Mouse (Mus musculus) hindbrain, embryonic 15.5 days (tissue): ENCODE results near the gene Bnipl. TPM values are rescaled to one million over a fixed set of nuclear protein-coding genes. Genes with fewer than 3 reads are reported as not detected.

Experiments used
- ATAC-seq: fragments of 200-750 bp; cut with Nextera tagmentation; 2 replicates; pipeline ENCODE4 v1.8.0; 2017; ENCODE audit warnings: low read depth, moderate number of reproducible peaks, moderate TSS enrichment; ENCODE audit not compliant: low FRiP score
- H3K27ac ChIP-seq: fragments of 300-500 bp; sonication (generic); replicated peaks from 2 replicates; pipeline ENCODE4 v1.5.1; 2015; ENCODE audit warnings: mild to moderate bottlenecking, inconsistent platforms
- H3K27me3 ChIP-seq: fragments of 300-500 bp; sonication (generic); 2 replicates; pipeline ENCODE4 v1.6.1; 2015; ENCODE audit warnings: control low read depth, inconsistent platforms
- H3K36me3 ChIP-seq: fragments of 300-500 bp; sonication (generic); 2 replicates; pipeline ENCODE4 v1.6.1; 2015; ENCODE audit warnings: control low read depth, inconsistent platforms
- H3K4me1 ChIP-seq: fragments of 300-500 bp; sonication (generic); replicated peaks from 2 replicates; pipeline ENCODE4 v1.6.1; 2015; ENCODE audit warnings: control low read depth, inconsistent platforms
- H3K4me2 ChIP-seq: fragments of 300-500 bp; sonication (generic); 2 replicates; pipeline ENCODE4 v1.6.1; 2015; ENCODE audit warnings: moderate library complexity, mild to moderate bottlenecking, inconsistent platforms
- H3K4me3 ChIP-seq: fragments of 300-500 bp; sonication (generic); 2 replicates; pipeline ENCODE4 v1.5.1; 2015; ENCODE audit warnings: mild to moderate bottlenecking, inconsistent platforms
- H3K9ac ChIP-seq: fragments of 300-500 bp; sonication (generic); 2 replicates; pipeline ENCODE4 v1.6.1; 2015; ENCODE audit warnings: inconsistent platforms
- H3K9me3 ChIP-seq: fragments of 300-500 bp; sonication (generic); 2 replicates; pipeline ENCODE4 v1.6.1; 2016; ENCODE audit warnings: control low read depth, inconsistent platforms
- WGBS: fragments of 180-500 bp; shearing (Covaris S2); methylation state at CpG from one replicate; pipeline ENCODE4 v1.1.7; 2015; 5-methylcytosine and 5-hydroxymethylcytosine counted together
- polyA plus RNA-seq: library from polyadenylated mRNA; unstranded; fragments of >200 nt; fragmentation: Nextera tagmentation; extraction: Ambion mirVana; gene quantifications from 2 replicates; pipeline ENCODE4 v1.2.1, GENCODE M21; 2015

The Bnipl gene
- polyA plus RNA-seq, 1 experiment from 2014 or later: 0.29 TPM

GRCm38 (mm10) chr3:95250361-95250760 lies 632 bp downstream of the Bnipl start:
- no peak overlapping the region for H3K4me2 ChIP-seq
- H3K4me3 ChIP-seq: no peak overlapping the region
- H3K36me3 ChIP-seq: peaks cover 19% of the 10 kb centered on the region
- H3K4me1 ChIP-seq: no peaks in the 10 kb centered on the region
- ATAC-seq: no peak
- H3K9ac ChIP-seq: no peak overlapping the region
- WGBS: 77% methylated on average over 5 of the region's 5 CpGs
- H3K27me3 ChIP-seq: no peaks in the 10 kb centered on the region
- H3K27ac ChIP-seq: no peak overlapping the region
- H3K9me3 ChIP-seq: no peaks in the 10 kb centered on the region

- 71% methylated on average over 1 of the region's 1 CpGs for WGBS
- Histone ChIP-seq H3K4me2 (no peak overlapping the region), H3K4me1 (no peaks in the 10 kb centered on the region), H3K4me3 (no peak overlapping the region), H3K27me3 (no peaks in the 10 kb centered on the region), H3K9me3 (no peaks in the 10 kb centered on the region), H3K27ac (no peak overlapping the region), H3K9ac (no peak overlapping the region), H3K36me3 (no peaks in the 10 kb centered on the region)
- no peak for ATAC-seq
Measured at GRCm38 (mm10) chr3:95247660-95248336, 3.2 kb downstream of the Bnipl start.

- no peak overlapping the region for H3K9ac ChIP-seq
- no peaks in the 10 kb centered on the region; the same call in 1 of the 2 replicates for H3K36me3 ChIP-seq
- H3K4me2 ChIP-seq: no peak overlapping the region
- 75% methylated on average over 5 of the region's 5 CpGs for WGBS
- ATAC-seq: peak; percentile 48; the same call in 1 of the 2 replicates
- H3K4me1 ChIP-seq: no peaks in the 10 kb centered on the region
- no peak overlapping the region for H3K4me3 ChIP-seq
- no peaks in the 10 kb centered on the region for H3K27me3 ChIP-seq
- no peak overlapping the region for H3K27ac ChIP-seq
- H3K9me3 ChIP-seq: no peaks in the 10 kb centered on the region
Measured at GRCm38 (mm10) chr3:95246465-95247231, 4.3 kb downstream of the Bnipl start.

- Histone ChIP-seq H3K4me2 (no peak overlapping the region), H3K36me3 (no peaks in the 10 kb centered on the region; the same call in 1 of the 2 replicates), H3K9ac (no peak overlapping the region), H3K9me3 (no peaks in the 10 kb centered on the region), H3K27ac (no peak overlapping the region), H3K4me3 (no peak overlapping the region), H3K4me1 (no peaks in the 10 kb centered on the region), H3K27me3 (no peaks in the 10 kb centered on the region)
- WGBS: 81% methylated on average over 2 of the region's 2 CpGs
- ATAC-seq: no peak
Measured at GRCm38 (mm10) chr3:95243086-95243485, 7.9 kb downstream of the Bnipl start.

- no peaks in the 10 kb centered on the region for H3K27me3 ChIP-seq
- H3K36me3 ChIP-seq: peaks cover 13% of the 10 kb centered on the region
Measured at GRCm38 (mm10) chr3:95241498-95241897, 9.5 kb downstream of the Bnipl start, which contains the start of gene Gm128. Gm128 (minus strand) TSS chr3:95241598.

GRCm38 (mm10) chr3:95240900-95241299 lies 10.1 kb downstream of the Bnipl start:
- no peaks in the 10 kb centered on the region for H3K27me3 ChIP-seq
- H3K4me3 ChIP-seq: no peak overlapping the region
- WGBS: 32% methylated on average over 17 of the region's 17 CpGs
- no peak for ATAC-seq
- H3K9ac ChIP-seq: no peak overlapping the region
- H3K4me2 ChIP-seq: no peak overlapping the region
- H3K9me3 ChIP-seq: no peaks in the 10 kb centered on the region
- H3K36me3 ChIP-seq: peaks cover 19% of the 10 kb centered on the region
- H3K27ac ChIP-seq: no peak overlapping the region
- H3K4me1 ChIP-seq: no peaks in the 10 kb centered on the region

More at GRCm38 (mm10) chr3:95241498-95241897, 9.5 kb downstream of the Bnipl start, which contains the start of gene Gm128:
- H3K9me3 ChIP-seq: no peaks in the 10 kb centered on the region
- no peak for ATAC-seq
- WGBS: 83% methylated on average over 7 of the region's 7 CpGs
- H3K9ac ChIP-seq: no peak within 1 kb of the TSS
- H3K4me3 ChIP-seq: no peak within 1 kb of the TSS
- no peak within 1 kb of the TSS for H3K27ac ChIP-seq
- H3K4me1 ChIP-seq: no peaks in the 10 kb centered on the region
- no peak within 1 kb of the TSS for H3K4me2 ChIP-seq

GRCm38 (mm10) chr3:95239971-95240370 lies 11.0 kb downstream of the Bnipl start:
- Histone ChIP-seq H3K36me3 (peaks cover 28% of the 10 kb centered on the region), H3K4me1 (no peaks in the 10 kb centered on the region), H3K4me3 (no peak overlapping the region), H3K9ac (no peak overlapping the region), H3K27ac (no peak overlapping the region), H3K4me2 (no peak overlapping the region), H3K9me3 (no peaks in the 10 kb centered on the region), H3K27me3 (no peaks in the 10 kb centered on the region)
- no peak for ATAC-seq
- whole genome bisulfite sequencing: 93% methylated on average over 12 of the region's 12 CpGs

- Histone ChIP-seq H3K36me3 (peaks cover 35% of the 10 kb centered on the region), H3K27ac (no peak overlapping the region), H3K9ac (no peak overlapping the region), H3K9me3 (no peaks in the 10 kb centered on the region), H3K4me1 (no peaks in the 10 kb centered on the region), H3K27me3 (no peaks in the 10 kb centered on the region), H3K4me2 (no peak overlapping the region), H3K4me3 (no peak overlapping the region)
- 93% methylated on average over 6 of the region's 6 CpGs for WGBS
- ATAC-seq: no peak
Measured at GRCm38 (mm10) chr3:95239022-95239421, 12.0 kb downstream of the Bnipl start.

GRCm38 (mm10) chr3:95237541-95238099 lies 13.4 kb downstream of the Bnipl start:
- Histone ChIP-seq H3K4me3 (no peak overlapping the region), H3K36me3 (peaks cover 49% of the 10 kb centered on the region)
- WGBS: 89% methylated on average over 8 of the region's 8 CpGs

GRCm38 (mm10) chr3:95235386-95236301 lies 15.3 kb downstream of the Bnipl start:
- H3K4me2 ChIP-seq: no peak overlapping the region
- no peak overlapping the region for H3K27ac ChIP-seq
- WGBS: 76% methylated on average over 23 of the region's 23 CpGs
- peaks cover 15% of the 10 kb centered on the region for H3K4me1 ChIP-seq
- H3K4me3 ChIP-seq: no peak overlapping the region
- ATAC-seq: no peak
- H3K27me3 ChIP-seq: no peaks in the 10 kb centered on the region
- H3K9me3 ChIP-seq: no peaks in the 10 kb centered on the region
- peaks cover 60% of the 10 kb centered on the region for H3K36me3 ChIP-seq
- H3K9ac ChIP-seq: no peak overlapping the region

More at GRCm38 (mm10) chr3:95237541-95238099, 13.4 kb downstream of the Bnipl start:
- no peak overlapping the region for H3K9ac ChIP-seq
- ATAC-seq: no peak
- no peak overlapping the region for H3K27ac ChIP-seq
- no peaks in the 10 kb centered on the region for H3K9me3 ChIP-seq
- no peaks in the 10 kb centered on the region for H3K4me1 ChIP-seq
- H3K27me3 ChIP-seq: no peaks in the 10 kb centered on the region
- H3K4me2 ChIP-seq: no peak overlapping the region

- H3K4me1 ChIP-seq: peaks cover 29% of the 10 kb centered on the region
- H3K27me3 ChIP-seq: no peaks in the 10 kb centered on the region
- peaks cover 60% of the 10 kb centered on the region for H3K36me3 ChIP-seq
- 77% methylated on average over 16 of the region's 16 CpGs for WGBS
- H3K4me2 ChIP-seq: no peak overlapping the region
- no peak for ATAC-seq
- no peak overlapping the region for H3K4me3 ChIP-seq
- no peak overlapping the region for H3K27ac ChIP-seq
- no peak overlapping the region for H3K9ac ChIP-seq
- no peaks in the 10 kb centered on the region for H3K9me3 ChIP-seq
Measured at GRCm38 (mm10) chr3:95233303-95233980, 17.6 kb downstream of the Bnipl start.
